Mouse (Mus musculus): Measurements from ENCODE around the gene Pmpca.

GRCm38 (mm10) chr2:26445666-26446445 is 56.7 kb downstream of the Pmpca start:
- TF ChIP-seq CTCF (IDR thresholded peaks at IDR 0.05; ENCODE audit: extremely low read depth, insufficient read depth, low read length) (no peak), POLR2A (IDR thresholded peaks at IDR 0.05; ENCODE audit: extremely low read depth, insufficient read depth, low read length) (peak; percentile 71; the same call in 1 of the 2 replicates)
